Mouse (Mus musculus) heart, postnatal 0 days (tissue): Measurements from ENCODE around the gene Nr4a2. TPM values are rescaled to one million over a fixed set of nuclear protein-coding genes. Genes with fewer than 3 reads are reported as not detected.

Experiments used
- ATAC-seq: fragments of 200-750 bp; cut with Nextera tagmentation; 2 replicates; pipeline ENCODE4 v1.8.0; 2017; ENCODE audit warnings: low read depth, moderate number of reproducible peaks, moderate library complexity; ENCODE audit not compliant: insufficient read depth
- DNase-seq: peaks from one replicate; pipeline ENCODE4 v3.0.0-alpha.2; 2016; ENCODE audit warnings: low spot score
- H3K27ac ChIP-seq: fragments of 300-500 bp; sonication (generic); 2 replicates; pipeline ENCODE4 v1.5.1; 2014; ENCODE audit warnings: low read depth, mild to moderate bottlenecking
- H3K27me3 ChIP-seq: fragments of 300-500 bp; sonication (generic); 2 replicates; pipeline ENCODE4 v1.6.1; 2014; ENCODE audit warnings: low read length, mixed read lengths; ENCODE audit not compliant: control insufficient read depth, insufficient read depth
- H3K36me3 ChIP-seq: fragments of 300-500 bp; sonication (generic); replicated peaks from 2 replicates; pipeline ENCODE4 v1.6.1; 2014; ENCODE audit warnings: low read length, mixed read lengths; ENCODE audit not compliant: control insufficient read depth, insufficient read depth
- H3K4me1 ChIP-seq: fragments of 300-500 bp; sonication (generic); 2 replicates; pipeline ENCODE4 v1.6.1; 2014; ENCODE audit warnings: antibody characterized with exemption; ENCODE audit not compliant: control insufficient read depth, insufficient read depth
- H3K4me2 ChIP-seq: fragments of 300-500 bp; sonication (generic); 2 replicates; pipeline ENCODE4 v1.6.1; 2014; ENCODE audit warnings: low read depth, mild to moderate bottlenecking, low read length, moderate library complexity
- H3K4me3 ChIP-seq: fragments of 300-500 bp; sonication (generic); 2 replicates; pipeline ENCODE4 v1.5.1; 2014; ENCODE audit warnings: low read depth, low read length
- H3K9ac ChIP-seq: fragments of 300-500 bp; sonication (generic); replicated peaks from 2 replicates; pipeline ENCODE4 v1.6.1; 2014; ENCODE audit warnings: low read depth, low read length, mixed read lengths
- H3K9me3 ChIP-seq: fragments of 300-500 bp; sonication (generic); replicated peaks from 2 replicates; pipeline ENCODE4 v1.6.1; 2016; ENCODE audit warnings: low read length; ENCODE audit not compliant: control insufficient read depth
- CTCF ChIP-seq: IDR thresholded peaks from 2 replicates; pipeline ENCODE4 v1.5.1; 2016; ENCODE audit warnings: antibody characterized with exemption, control low read depth, low read depth
- EP300 ChIP-seq: IDR thresholded peaks from 2 replicates; pipeline ENCODE4 v1.6.1; 2016; ENCODE audit warnings: antibody characterized with exemption, low read depth
- WGBS: fragments of 180-500 bp; shearing (Covaris S2); extraction: QIAGEN DNeasy Blood & Tissue Kit; methylation state at CpG from one replicate; pipeline ENCODE4 v1.1.7; 2014; 5-methylcytosine and 5-hydroxymethylcytosine counted together
- polyA plus RNA-seq: library from polyadenylated mRNA; unstranded; fragments of >200 nt; fragmentation: Nextera tagmentation; extraction: Ambion mirVana; gene quantifications from 2 replicates; pipeline ENCODE4 v1.2.1, GENCODE M21; 2015
- total RNA-seq: library from RNA; depleted of rRNA; stranded (reverse); fragments of >200 nt; gene quantifications from 2 replicates; pipeline ENCODE4 v1.2.3, GENCODE M21; 2014; ENCODE audit warnings: low replicate concordance

The Nr4a2 gene
- total and polyA plus RNA-seq, 2 experiments from 2014 or later, result 0.34 to 1.2 TPM

GRCm38 (mm10) chr2:57114211-57115151, 9.3 kb downstream of the Nr4a2 start:
- Histone ChIP-seq H3K27ac (peak overlapping the region; percentile 33), H3K4me2 (peak overlapping the region; percentile 95), H3K36me3 (no peaks in the 10 kb centered on the region), H3K4me3 (peak overlapping the region; percentile 79), H3K9ac (peak overlapping the region; percentile 78), H3K4me1 (peaks cover 6% of the 10 kb centered on the region; the same call in 1 of the 2 replicates), H3K27me3 (peaks cover 46% of the 10 kb centered on the region), H3K9me3 (no peaks in the 10 kb centered on the region)
- peak; percentile 62 for DNase-seq
- under 1% methylated on average over 88 of the region's 88 CpGs for WGBS
- ATAC-seq, result peak; percentile 59
- TF ChIP-seq EP300, result no peak
- TF ChIP-seq CTCF, result no peak

GRCm38 (mm10) chr2:57113431-57113830, 10.4 kb downstream of the Nr4a2 start:
- TF ChIP-seq CTCF (no peak), EP300 (no peak)
- no peaks in the 10 kb centered on the region for H3K9me3 ChIP-seq
- no peak for ATAC-seq
- DNase-seq, result no peak
- H3K4me3 ChIP-seq, result peak overlapping the region; percentile 79
- no peak overlapping the region for H3K9ac ChIP-seq
- peaks cover 57% of the 10 kb centered on the region for H3K27me3 ChIP-seq
- peaks cover 6% of the 10 kb centered on the region; the same call in 1 of the 2 replicates for H3K4me1 ChIP-seq
- 58% methylated on average over 5 of the region's 5 CpGs for WGBS
- H3K36me3 ChIP-seq, result no peaks in the 10 kb centered on the region
- peak overlapping the region; percentile 95 for H3K4me2 ChIP-seq
- H3K27ac ChIP-seq, result no peak overlapping the region

DNA sequence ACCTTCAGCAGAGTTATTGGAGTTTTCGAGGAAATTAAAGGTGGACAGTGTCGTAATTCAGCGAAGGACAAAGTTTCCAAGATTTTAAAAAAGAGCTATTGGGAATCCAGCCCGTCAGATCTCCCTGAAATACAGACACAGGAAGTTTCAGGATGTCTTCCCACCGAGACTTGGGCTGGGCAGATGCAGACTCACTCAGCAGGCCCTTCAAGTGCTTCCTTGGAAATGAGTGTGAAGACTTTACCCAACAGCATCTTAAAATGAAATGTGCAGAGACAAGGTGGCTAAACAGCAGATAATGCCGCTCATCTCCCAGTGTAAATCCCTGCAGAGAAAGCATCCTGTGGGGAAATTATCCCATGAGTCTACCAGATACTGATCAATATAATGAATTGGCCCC, 10.9 kb downstream of the Nr4a2 start:
- H3K9ac ChIP-seq, result no peak overlapping the region
- H3K4me2 ChIP-seq, result no peak overlapping the region
- no peak for ATAC-seq
- peaks cover 61% of the 10 kb centered on the region for H3K27me3 ChIP-seq
- no peaks in the 10 kb centered on the region for H3K36me3 ChIP-seq
- no peak overlapping the region for H3K27ac ChIP-seq
- 0 out of 2 replicates have a peak overlapping the region, but pooled peaks have one; percentile 13 for H3K4me3 ChIP-seq
- WGBS, result 60% methylated on average over 6 of the region's 6 CpGs
- no peak for DNase-seq
- no peaks in the 10 kb centered on the region for H3K9me3 ChIP-seq
- TF ChIP-seq EP300 (no peak), CTCF (no peak)
- peaks cover 6% of the 10 kb centered on the region; the same call in 1 of the 2 replicates for H3K4me1 ChIP-seq

DNA sequence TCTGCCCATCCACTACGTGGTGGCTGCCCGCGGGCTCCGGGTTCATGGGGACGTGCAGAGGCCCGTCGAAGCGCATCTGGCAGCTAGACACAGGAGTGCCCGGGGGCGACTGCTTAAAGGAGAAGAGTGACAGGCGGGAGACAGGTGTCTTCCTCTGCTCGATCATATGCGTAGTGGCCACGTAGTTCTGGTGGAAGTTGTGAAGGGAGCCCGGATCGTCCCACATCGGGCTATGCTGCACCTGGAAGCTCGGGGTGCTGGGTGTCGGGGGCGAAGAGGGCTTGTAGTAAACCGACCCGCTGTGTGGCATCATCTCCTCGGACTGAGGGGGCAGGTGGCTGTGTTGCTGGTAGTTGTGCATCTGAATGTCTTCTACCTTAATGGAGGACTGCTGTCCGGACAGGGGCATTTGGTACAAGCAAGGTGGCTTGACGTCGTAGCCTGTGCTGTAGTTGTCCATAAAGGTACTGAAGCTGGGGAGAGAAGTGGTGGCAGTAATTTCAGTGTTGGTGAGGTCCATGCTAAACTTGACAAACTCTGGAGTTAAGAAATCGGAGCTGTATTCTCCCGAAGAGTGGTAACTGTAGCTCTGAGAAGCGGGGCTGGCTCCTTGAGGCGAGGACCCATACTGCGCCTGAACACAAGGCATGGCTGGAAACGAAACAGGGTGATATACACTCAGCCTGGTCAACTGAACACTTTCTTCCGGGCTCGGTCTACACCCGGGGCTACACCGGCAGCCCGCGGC, 11.8 kb downstream of the Nr4a2 start:
- Histone ChIP-seq H3K9me3 (no peaks in the 10 kb centered on the region), H3K4me3 (peak overlapping the region; percentile 13), H3K4me2 (0 out of 2 replicates have a peak overlapping the region, but pooled peaks have one; percentile 6), H3K9ac (no peak overlapping the region), H3K27ac (no peak overlapping the region), H3K4me1 (peaks cover 6% of the 10 kb centered on the region; the same call in 1 of the 2 replicates), H3K36me3 (no peaks in the 10 kb centered on the region), H3K27me3 (peaks cover 69% of the 10 kb centered on the region)
- DNase-seq, result no peak
- TF ChIP-seq CTCF, result no peak
- WGBS, result 17% methylated on average over 38 of the region's 38 CpGs
- no peak for ATAC-seq

GRCm38 (mm10) chr2:57111011-57111790, 12.6 kb downstream of the Nr4a2 start:
- DNase-seq (no peak), ATAC-seq (no peak)
- H3K27ac ChIP-seq, result no peak overlapping the region
- 16% methylated on average over 39 of the region's 39 CpGs for WGBS
- H3K4me3 ChIP-seq, result peak overlapping the region; percentile 12
- no peaks in the 10 kb centered on the region for H3K9me3 ChIP-seq
- H3K36me3 ChIP-seq, result no peaks in the 10 kb centered on the region
- H3K27me3 ChIP-seq, result peaks cover 75% of the 10 kb centered on the region
- no peak overlapping the region for H3K4me2 ChIP-seq
- TF ChIP-seq CTCF, result no peak
- TF ChIP-seq EP300, result no peak
- peaks cover 6% of the 10 kb centered on the region; the same call in 1 of the 2 replicates for H3K4me1 ChIP-seq
- no peak overlapping the region for H3K9ac ChIP-seq
